Mouse (Mus musculus): Measurements from ENCODE around the gene Kcnn3.

DNA sequence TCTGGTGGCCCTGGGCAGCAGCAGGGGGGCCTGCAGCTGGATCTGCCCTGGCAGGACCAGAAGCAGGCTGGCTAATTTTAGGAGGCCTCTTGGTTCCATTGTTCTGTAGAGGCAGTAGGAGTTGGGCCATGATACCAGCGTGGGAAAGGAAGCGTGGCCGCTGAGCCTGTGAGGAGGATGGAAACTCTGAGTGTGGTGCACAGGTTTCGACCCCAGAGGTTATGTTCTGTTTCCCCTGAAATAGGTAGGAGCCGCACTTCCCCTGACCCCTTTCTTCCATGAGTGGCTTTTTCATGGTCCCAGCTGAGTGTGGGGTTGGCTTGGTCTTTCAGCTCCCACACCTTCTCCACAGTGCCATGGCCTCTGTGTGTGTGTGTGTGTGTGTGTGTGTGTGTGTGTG lies 28.4 kb upstream of the Kcnn3 start:
- TF ChIP-seq CTCF (IDR thresholded peaks at IDR 0.05; ENCODE audit: borderline replicate concordance, control insufficient read depth, extremely low read depth, insufficient read depth, low read length, poor library complexity) = no peak
- TF ChIP-seq POLR2A (IDR thresholded peaks at IDR 0.05; ENCODE audit: control insufficient read depth, extremely low read depth, insufficient read depth, low read length, poor library complexity) = no peak
